Mouse (Mus musculus) G1E (cell line): ENCODE measurements at regions not wholly inside any gene's neighbourhood (a gene's known extent, or its start where the extent isn't known, plus 50 kb on each side); places are given as distances from the start of the nearest gene placed in this dataset.

Experiments
- CTCF ChIP-seq: IDR thresholded peaks from 2 replicates; pipeline ENCODE4 v1.5.1; 2012; ENCODE audit warnings: low read depth, low read length, inconsistent platforms, mixed read lengths
- GATA1 ChIP-seq: IDR thresholded peaks from 2 replicates; pipeline ENCODE4 v1.6.1; 2012; ENCODE audit warnings: borderline replicate concordance, low read length, inconsistent platforms, mixed read lengths
- GATA2 ChIP-seq: IDR thresholded peaks from 2 replicates; pipeline ENCODE4 v1.6.1; 2012; ENCODE audit warnings: low read depth, low read length, inconsistent platforms, borderline replicate concordance
- POLR2AphosphoS5 ChIP-seq: IDR thresholded peaks from 2 replicates; pipeline ENCODE4 v1.6.1; 2012; ENCODE audit warnings: low read depth, low read length, inconsistent platforms; ENCODE audit not compliant: insufficient replicate concordance
- TAL1 ChIP-seq: conservative IDR thresholded peaks from 2 replicates; pipeline ENCODE4 v1.6.1; 2012; ENCODE audit warnings: low read depth, low read length, inconsistent platforms, mixed read lengths

- TF ChIP-seq CTCF: no peak
- no peak for TF ChIP-seq GATA1
- no peak for TF ChIP-seq GATA2
- no peak for TF ChIP-seq TAL1
- no peak for TF ChIP-seq POLR2AphosphoS5
Measured at GRCm38 (mm10) chr13:59338436-59338835, 246.6 kb downstream of the Agtpbp1 start.
